Mouse (Mus musculus) liver, embryonic 16.5 days (tissue): ENCODE data around the gene Nrk. TPM values are rescaled to one million over a fixed set of nuclear protein-coding genes. Genes with fewer than 3 reads are reported as not detected.
A peak's percentile ranks its signal among the peaks of the same experiment; 100 is the strongest.

Source experiments
- ATAC-seq: fragments of 200-750 bp; cut with Nextera tagmentation; 2 replicates; pipeline ENCODE4 v1.8.0; 2017; ENCODE audit warnings: low read depth, mild to moderate bottlenecking, moderate number of reproducible peaks, moderate library complexity
- H3K27ac ChIP-seq: fragments of 300-500 bp; sonication (generic); 2 replicates; pipeline ENCODE4 v1.5.1; 2014; ENCODE audit warnings: mild to moderate bottlenecking, low read length
- H3K27me3 ChIP-seq: fragments of 300-500 bp; sonication (generic); 2 replicates; pipeline ENCODE4 v1.6.1; 2014; ENCODE audit warnings: low read depth, low read length, mixed read lengths; ENCODE audit not compliant: control insufficient read depth, insufficient read depth
- H3K36me3 ChIP-seq: fragments of 300-500 bp; sonication (generic); 2 replicates; pipeline ENCODE4 v1.6.1; 2014; ENCODE audit warnings: mild to moderate bottlenecking; ENCODE audit not compliant: control insufficient read depth, insufficient read depth
- H3K4me1 ChIP-seq: fragments of 300-500 bp; sonication (generic); 2 replicates; pipeline ENCODE4 v1.6.1; 2014; ENCODE audit warnings: low read depth, low read length, mixed read lengths; ENCODE audit not compliant: control insufficient read depth
- H3K4me2 ChIP-seq: fragments of 300-500 bp; sonication (generic); 2 replicates; pipeline ENCODE4 v1.6.1; 2014; ENCODE audit warnings: low read depth, low read length, mixed read lengths
- H3K4me3 ChIP-seq: fragments of 300-500 bp; sonication (generic); 2 replicates; pipeline ENCODE4 v1.5.1; 2014; ENCODE audit warnings: low read depth, mild to moderate bottlenecking, low read length
- H3K9ac ChIP-seq: fragments of 300-500 bp; sonication (generic); 2 replicates; pipeline ENCODE4 v1.6.1; 2014; ENCODE audit warnings: low read depth, low read length
- H3K9me3 ChIP-seq: fragments of 300-500 bp; sonication (generic); replicated peaks from 2 replicates; pipeline ENCODE4 v1.6.1; 2016; ENCODE audit warnings: low read length; ENCODE audit not compliant: control insufficient read depth
- WGBS: fragments of 180-500 bp; shearing (Covaris S2); extraction: QIAGEN DNeasy Blood & Tissue Kit; methylation state at CpG from one replicate; pipeline ENCODE4 v1.1.7; 2014; ENCODE audit not compliant: insufficient replicate concordance; 5-methylcytosine and 5-hydroxymethylcytosine counted together
- polyA plus RNA-seq: library from polyadenylated mRNA; unstranded; fragments of >200 nt; fragmentation: Nextera tagmentation; extraction: Ambion mirVana; gene quantifications from 2 replicates; pipeline ENCODE4 v1.2.1, GENCODE M21; 2015

Gene Nrk
- 2.4 and 3.4 TPM in 2 replicates for polyA plus RNA-seq

- ATAC-seq = peak; percentile 24
- no peaks in the 10 kb centered on the region for H3K4me1 ChIP-seq
- H3K27ac ChIP-seq = no peak within 1 kb of the TSS
- H3K36me3 ChIP-seq = no peaks in the 10 kb centered on the region
- 26% methylated on average over 34 of the region's 55 CpGs for whole genome bisulfite sequencing
- H3K4me2 ChIP-seq = peak within 1 kb of the TSS; percentile 41
- no peak within 1 kb of the TSS for H3K9ac ChIP-seq
- H3K4me3 ChIP-seq = peak within 1 kb of the TSS; percentile 29
- no peaks in the 10 kb centered on the region for H3K9me3 ChIP-seq
- H3K27me3 ChIP-seq = peaks cover 10% of the 10 kb centered on the region
Observed at GRCm38 (mm10) chrX:138914041-138914776, at the start of gene Nrk. Gene Nrk (plus strand): TSS chrX:138914430.

- WGBS = 20% methylated on average over 8 of the region's 8 CpGs
- Histone ChIP-seq H3K27ac (no peak overlapping the region), H3K4me3 (no peak overlapping the region), H3K36me3 (no peaks in the 10 kb centered on the region), H3K9me3 (no peaks in the 10 kb centered on the region), H3K9ac (no peak overlapping the region), H3K4me2 (peak overlapping the region; percentile 24), H3K27me3 (peaks cover 10% of the 10 kb centered on the region), H3K4me1 (no peaks in the 10 kb centered on the region)
- no peak for ATAC-seq
Observed at GRCm38 (mm10) chrX:138913366-138913765, 864 bp upstream of the Nrk start.

GRCm38 (mm10) chrX:138914777-138915114 is 516 bp downstream of the Nrk start:
- no peaks in the 10 kb centered on the region for H3K36me3 ChIP-seq
- H3K4me1 ChIP-seq = no peaks in the 10 kb centered on the region
- no peak overlapping the region for H3K27ac ChIP-seq
- peak overlapping the region; percentile 29; the same call in 1 of the 2 replicates for H3K4me3 ChIP-seq
- no peak overlapping the region; the same call in 1 of the 2 replicates for H3K4me2 ChIP-seq
- no peak overlapping the region for H3K9ac ChIP-seq
- peaks cover 10% of the 10 kb centered on the region for H3K27me3 ChIP-seq
- ATAC-seq = no peak
- H3K9me3 ChIP-seq = no peaks in the 10 kb centered on the region
- 37% methylated on average over 12 of the region's 12 CpGs for WGBS

- Histone ChIP-seq H3K4me1 (no peaks in the 10 kb centered on the region), H3K27ac (no peak overlapping the region), H3K36me3 (no peaks in the 10 kb centered on the region), H3K9ac (no peak overlapping the region), H3K4me3 (no peak overlapping the region), H3K27me3 (peaks cover 6% of the 10 kb centered on the region), H3K9me3 (no peaks in the 10 kb centered on the region), H3K4me2 (no peak overlapping the region)
- no peak for ATAC-seq
- 48% methylated on average over 7 of the region's 7 CpGs for WGBS
Observed at GRCm38 (mm10) chrX:138919030-138919429, 4.8 kb downstream of the Nrk start.

GRCm38 (mm10) chrX:138943905-138944304 is 29.7 kb downstream of the Nrk start:
- Histone ChIP-seq H3K4me3 (no peak overlapping the region), H3K9me3 (no peaks in the 10 kb centered on the region), H3K27me3 (no peaks in the 10 kb centered on the region), H3K4me1 (no peaks in the 10 kb centered on the region), H3K4me2 (no peak overlapping the region), H3K9ac (no peak overlapping the region), H3K27ac (no peak overlapping the region), H3K36me3 (no peaks in the 10 kb centered on the region)
- no peak for ATAC-seq
- WGBS = 73% methylated on average over 6 of the region's 6 CpGs

- Histone ChIP-seq H3K9me3 (no peaks in the 10 kb centered on the region), H3K27me3 (no peaks in the 10 kb centered on the region), H3K4me1 (no peaks in the 10 kb centered on the region), H3K36me3 (no peaks in the 10 kb centered on the region), H3K9ac (no peak overlapping the region), H3K4me2 (no peak overlapping the region), H3K27ac (no peak overlapping the region), H3K4me3 (no peak overlapping the region)
- ATAC-seq = no peak
- WGBS = 53% methylated on average over 3 of the region's 3 CpGs
Observed at GRCm38 (mm10) chrX:138960713-138961112, 46.5 kb downstream of the Nrk start.

- H3K36me3 ChIP-seq = no peaks in the 10 kb centered on the region
- H3K4me3 ChIP-seq = no peak overlapping the region
- H3K4me1 ChIP-seq = no peaks in the 10 kb centered on the region
- H3K9ac ChIP-seq = no peak overlapping the region
- 52% methylated on average over 3 of the region's 3 CpGs for WGBS
- no peaks in the 10 kb centered on the region for H3K27me3 ChIP-seq
- no peak for ATAC-seq
- no peak overlapping the region for H3K27ac ChIP-seq
- H3K9me3 ChIP-seq = no peaks in the 10 kb centered on the region
- H3K4me2 ChIP-seq = no peak overlapping the region
Observed at GRCm38 (mm10) chrX:138978501-138978900, 64.3 kb downstream of the Nrk start.

GRCm38 (mm10) chrX:138979249-138979648 is 65.0 kb downstream of the Nrk start:
- H3K4me2 ChIP-seq = no peak overlapping the region
- H3K4me3 ChIP-seq = no peak overlapping the region
- no peak for ATAC-seq
- no peak overlapping the region for H3K27ac ChIP-seq
- no peak overlapping the region for H3K9ac ChIP-seq
- H3K36me3 ChIP-seq = no peaks in the 10 kb centered on the region
- H3K9me3 ChIP-seq = no peaks in the 10 kb centered on the region
- no peaks in the 10 kb centered on the region for H3K4me1 ChIP-seq
- no peaks in the 10 kb centered on the region for H3K27me3 ChIP-seq
- WGBS = 69% methylated on average over 2 of the region's 2 CpGs

- H3K4me1 ChIP-seq = no peaks in the 10 kb centered on the region
- ATAC-seq = no peak
- no peak overlapping the region for H3K27ac ChIP-seq
- no peaks in the 10 kb centered on the region for H3K27me3 ChIP-seq
- no peak overlapping the region for H3K9ac ChIP-seq
- H3K9me3 ChIP-seq = no peaks in the 10 kb centered on the region
- WGBS = 48% methylated on average over 3 of the region's 3 CpGs
- H3K4me3 ChIP-seq = no peak overlapping the region
- no peak overlapping the region for H3K4me2 ChIP-seq
- no peaks in the 10 kb centered on the region for H3K36me3 ChIP-seq
Observed at GRCm38 (mm10) chrX:139014524-139014923, 100.3 kb downstream of the Nrk start.
